Mouse (Mus musculus): Measurements from ENCODE around the gene Rslcan18. TPM values are rescaled to one million over a fixed set of nuclear protein-coding genes. Genes with fewer than 3 reads are reported as not detected.

Rslcan18 gene
- total RNA-seq (2023), result 0.63 to 1.1 TPM (median 0.67 TPM) in 3 of 4 replicates, not detected in the other

GRCm38 (mm10) chr13:67116163-67116562, at the start of gene Rslcan18:
Rslcan18 (minus strand) TSS chr13:67116263.

GRCm38 (mm10) chr13:67121360-67121759, 5.3 kb upstream of the Rslcan18 start, which contains the start of gene Zfp759:
Zfp759 (plus strand) TSS chr13:67121660.

GRCm38 (mm10) chr13:67108194-67108820, 7.8 kb downstream of the Rslcan18 start, which contains the start of gene Gm28557:
Gm28557 (minus strand) TSS chr13:67108604.

GRCm38 (mm10) chr13:67097876-67098275, 18.2 kb downstream of the Rslcan18 start, which contains the start of gene Zfp708:
Zfp708 (minus strand) TSS chr13:67097976.

GRCm38 (mm10) chr13:67060786-67061358, 55.2 kb downstream of the Rslcan18 start, which contains the start of gene Zfp712:
Zfp712 (minus strand) TSS chr13:67061170.

Other genes starting within 250 kb of the Rslcan18 start
- gene Gm10767, start 211.3 kb downstream of the Rslcan18 start, total RNA-seq (2023), result 1.4 to 2.7 TPM (median 2.5 TPM) in 4 replicates
- gene Zfp712, start 55.1 kb downstream of the Rslcan18 start, total RNA-seq (2023), result 4.1 to 6.2 TPM (median 4.8 TPM) in 4 replicates
- gene Zfp708, start 18.3 kb downstream of the Rslcan18 start, total RNA-seq (2023), result 0.29 to 1.4 TPM (median 1.1 TPM) in 3 of 4 replicates, not detected in the other
- 2.1 to 3.7 TPM (median 3.0 TPM) in 4 replicates for gene Gm28557, start 7.7 kb downstream of the Rslcan18 start, total RNA-seq (2023)
- 4.4 to 5.4 TPM (median 5.0 TPM) in 4 replicates for gene Zfp759, start 5.4 kb upstream of the Rslcan18 start, total RNA-seq (2023)
- gene Rsl1, start 56.9 kb upstream of the Rslcan18 start, total RNA-seq (2023), result 9.7 to 13.0 TPM (median 11.4 TPM) in 4 replicates
- 1.5 to 2.9 TPM (median 2.1 TPM) in 4 replicates for gene Zfp455, start 78.2 kb upstream of the Rslcan18 start, total RNA-seq (2023)
- gene Zfp458, start 162.2 kb upstream of the Rslcan18 start, total RNA-seq (2023), result 2.3 to 4.3 TPM (median 3.1 TPM) in 4 replicates
- 1.8 to 2.7 TPM (median 2.5 TPM) in 4 replicates for gene Zfp457, start 190.2 kb upstream of the Rslcan18 start, total RNA-seq (2023)
- 13.3 to 16.5 TPM (median 15.3 TPM) in 4 replicates for gene Zfp595, start 216.3 kb upstream of the Rslcan18 start, total RNA-seq (2023)
- 3.0 to 4.5 TPM (median 3.2 TPM) in 3 of 4 replicates, not detected in the other for gene Gm28044, start 244.3 kb upstream of the Rslcan18 start, total RNA-seq (2023)
- 6.7 to 7.9 TPM (median 7.3 TPM) in 4 replicates for gene Zfp953, start 244.3 kb upstream of the Rslcan18 start, total RNA-seq (2023)

All from B cell, adult 62 days (primary cell).